Comparison of ENCODE assay signal across 8 mouse cellular contexts in the genomic region with DNA sequence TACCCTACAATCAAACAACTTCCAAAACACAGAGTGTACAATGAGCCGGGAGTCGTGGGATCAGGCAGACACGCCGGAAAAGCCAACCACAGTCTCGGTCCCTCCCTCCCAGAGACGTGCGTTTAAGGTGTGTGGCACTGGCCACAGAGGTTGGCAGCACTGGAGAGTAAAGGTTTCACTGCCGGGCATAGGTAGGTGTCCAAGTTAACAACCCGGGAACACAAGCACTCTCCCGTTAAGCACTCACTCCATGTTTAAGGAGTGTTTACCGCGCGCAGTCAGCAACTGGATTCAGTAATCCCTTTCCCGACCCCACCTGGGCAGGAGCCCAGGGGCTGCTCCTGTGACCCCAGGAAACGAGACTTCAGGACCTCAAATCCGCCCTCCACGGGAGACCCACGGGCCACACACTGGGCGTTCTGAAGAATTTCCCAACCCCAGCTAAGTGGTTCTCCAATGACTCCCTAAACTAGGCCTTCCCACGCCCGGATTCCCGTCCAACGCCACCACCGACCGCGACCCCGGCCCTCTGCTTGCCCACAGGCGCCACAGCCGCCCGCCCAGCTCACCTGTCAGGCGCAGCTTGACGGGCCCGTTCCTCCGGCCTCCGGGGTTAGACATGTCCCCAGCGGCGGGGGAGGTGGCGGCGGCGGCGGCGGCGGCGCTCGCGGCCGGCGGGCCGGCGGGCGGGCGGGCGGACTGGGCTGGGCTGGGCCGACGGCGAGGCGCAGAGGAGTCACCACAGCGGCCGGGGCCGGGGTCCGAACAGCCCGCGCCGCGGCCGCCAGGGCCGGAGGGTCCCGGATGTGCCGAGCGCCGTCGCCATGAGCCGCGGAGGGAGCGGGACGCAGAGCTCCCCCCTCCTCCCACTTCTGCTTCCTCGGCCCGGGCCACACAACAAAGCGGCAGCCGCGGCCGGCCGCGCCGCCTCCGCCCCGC. TPM values are rescaled to one million over a fixed set of nuclear protein-coding genes. Genes with fewer than 3 reads are reported as not detected.
DNase-seq lines count a peak whose midpoint lies in the region; ATAC-seq and TF ChIP-seq lines count a peak whose summit lies in the region.

No protein-coding gene starts in this region.

- peaks cover 25% of the 10 kb centered on the region for H3K4me1 ChIP-seq in erythroblast, embryonic 14.5 days (ENCODE audit: control insufficient read depth)
- peaks cover 5 to 21% of the 10 kb centered on the region in 2 experiments for H3K4me1 ChIP-seq in heart, embryonic 14.5 days (ENCODE audit: control insufficient read depth in 2 of 2, insufficient read depth in 2 of 2, low read length in 2 of 2)
- H3K4me1 ChIP-seq in neural tube, embryonic 13.5 days (replicated peaks): peaks cover 32% of the 10 kb centered on the region

- no peaks in the 10 kb centered on the region for H3K36me3 ChIP-seq in C2C12 (ENCODE audit: control insufficient read depth, insufficient read depth)
- no peaks in the 10 kb centered on the region for H3K36me3 ChIP-seq in erythroblast, embryonic 14.5 days (ENCODE audit: control insufficient read depth)
- no peaks in the 10 kb centered on the region for H3K36me3 ChIP-seq in heart, embryonic 14.5 days (ENCODE audit: control insufficient read depth, insufficient read depth, low read length)
- no peaks in the 10 kb centered on the region for H3K36me3 ChIP-seq in neural tube, embryonic 13.5 days

- H3K27me3 ChIP-seq in C2C12 (ENCODE audit: control insufficient read depth, insufficient read depth, insufficient read length): no peaks in the 10 kb centered on the region
- peaks cover 5% of the 10 kb centered on the region; the same call in 1 of the 2 replicates for H3K27me3 ChIP-seq in erythroblast, embryonic 14.5 days (ENCODE audit: control insufficient read depth)
- no peaks in the 10 kb centered on the region for H3K27me3 ChIP-seq in heart, embryonic 14.5 days (ENCODE audit: control insufficient read depth, insufficient read depth, low read length)
- no peaks in the 10 kb centered on the region for H3K27me3 ChIP-seq in neural tube, embryonic 13.5 days

- peaks cover 56% of the 10 kb centered on the region for H3K79me2 ChIP-seq in C2C12 (ENCODE audit: control insufficient read depth, insufficient read depth)

- peak overlapping the region; percentile 94 for H3K9ac ChIP-seq in heart, embryonic 14.5 days (ENCODE audit: low read length)
- peak overlapping the region; percentile 99 for H3K9ac ChIP-seq in neural tube, embryonic 13.5 days

- ATAC-seq in heart, embryonic 14.5 days (ENCODE audit: insufficient number of reproducible peaks, insufficient read depth, low FRiP score, low read depth): peak; percentile 79
- peak; percentile 89 for ATAC-seq in neural tube, embryonic 13.5 days (ENCODE audit: low read depth)

- no peaks in the 10 kb centered on the region for H3K9me3 ChIP-seq in erythroblast, embryonic 14.5 days (ENCODE audit: control insufficient read depth, low read length)
- H3K9me3 ChIP-seq in heart, embryonic 14.5 days (ENCODE audit: control insufficient read depth, low read length): no peaks in the 10 kb centered on the region
- no peaks in the 10 kb centered on the region for H3K9me3 ChIP-seq in neural tube, embryonic 13.5 days

- peak overlapping the region; percentile 91 to 95 for H3K27ac ChIP-seq in heart, embryonic 14.5 days (replicated peaks in 1 of 2; ENCODE audit: control insufficient read depth in 1 of 2, insufficient read depth in 1 of 2, low read depth in 2 of 2, low read length in 2 of 2)
- H3K27ac ChIP-seq in neural tube, embryonic 13.5 days (replicated peaks): peak overlapping the region; percentile 97

- no peak for TF ChIP-seq CTCF in C2C12 (IDR thresholded peaks at IDR 0.05; ENCODE audit: control insufficient read depth, insufficient read depth, insufficient read length)

- H3ac ChIP-seq in C2C12 (ENCODE audit: control insufficient read depth, insufficient read length, low read depth): peak overlapping the region; percentile 94

- H3K4me3 ChIP-seq in C2C12 (ENCODE audit: insufficient read depth, poor library complexity, severe bottlenecking): peak overlapping the region; percentile 92
- H3K4me3 ChIP-seq in erythroblast, embryonic 14.5 days (replicated peaks): peak overlapping the region; percentile 91
- H3K4me3 ChIP-seq in heart, embryonic 14.5 days (ENCODE audit: control insufficient read depth in 1 of 2, insufficient read depth in 1 of 2, low read depth in 1 of 2, low read length in 2 of 2): peak overlapping the region; percentile 91 to 96
- peak overlapping the region; percentile 94 for H3K4me3 ChIP-seq in neural tube, embryonic 13.5 days

- peaks cover 46% of the 10 kb centered on the region for H3K79me3 ChIP-seq in C2C12 (ENCODE audit: low read depth)

- WGBS in heart, embryonic 14.5 days: under 1% methylated on average over 61 of the region's 87 CpGs
- under 1% methylated on average over 73 of the region's 87 CpGs for WGBS in neural tube, embryonic 13.5 days

- DNase-seq in adrenal gland, postnatal 36 days: peak; percentile 63 to 75
- peak; percentile 52 for DNase-seq in kidney, postnatal 14 days
- DNase-seq in lung, adult 18-20 months: peak; percentile 59 to 60
- DNase-seq in testis, postnatal 14 days (ENCODE audit: low spot score): peak; percentile 81

- H3K4me2 ChIP-seq in heart, embryonic 14.5 days (ENCODE audit: low read length): peak overlapping the region; percentile 72
- peak overlapping the region; percentile 95 for H3K4me2 ChIP-seq in neural tube, embryonic 13.5 days

TF ChIP-seq in C2C12, 6 proteins besides CTCF, POLR2A, EP300 and RAD21:
- TF ChIP-seq CEBPB (IDR thresholded peaks at IDR 0.05; ENCODE audit: low read depth) (no peak), USF1 (IDR thresholded peaks at IDR 0.05; ENCODE audit: low read depth) (no peak), MAX (IDR thresholded peaks at IDR 0.05) (no peak), FOSL1 (IDR thresholded peaks at IDR 0.05; ENCODE audit: insufficient read depth, low read length, poor library complexity, severe bottlenecking) (no peak), MYOG (IDR thresholded peaks at IDR 0.05; ENCODE audit: control insufficient read depth, extremely low read depth, insufficient read length) (no peak), MYOD1 (IDR thresholded peaks at IDR 0.05; ENCODE audit: control insufficient read depth, insufficient read length, low read depth) (no peak)

RNA-seq across cellular contexts. Expression of a gene that starts 0.6 kb away (rescaled TPM):
- 13.0 TPM for polyA plus RNA-seq in C2C12 (2012; fragmentation: generic; extraction: Trizol)
- total RNA-seq in adrenal gland, postnatal 36 days (2021): 10 to 100 TPM; 36.6 to 42.7 TPM
- polyA plus RNA-seq in erythroblast, embryonic 14.5 days (2012): 0.03 and 0.10 TPM in 2 replicates
- 16.5 and 17.4 TPM in 2 replicates for polyA plus RNA-seq in heart, embryonic 14.5 days (2014; fragmentation: Nextera tagmentation; extraction: Ambion mirVana)
- 14.1 and 15.1 TPM in 2 replicates for polyA plus RNA-seq in neural tube, embryonic 13.5 days (2015; fragmentation: Nextera tagmentation; extraction: Ambion mirVana)

Comparison
In these comparisons a context has a peak if more than half of its experiments do, and no peak if none do; other contexts are left out.
1. Peak in every context shown above with its lines: DNase-seq, ATAC-seq, H3K4me3 ChIP-seq and H3K27ac ChIP-seq.
2. RNA of a gene that starts 0.6 kb away (polyA plus RNA-seq): 16.5 to 17.4 TPM in heart, embryonic 14.5 days, 14.1 to 15.1 TPM in neural tube, embryonic 13.5 days and 13.0 TPM in C2C12 (single experiment); 0.03 to 0.10 TPM in erythroblast, embryonic 14.5 days; every median in the first group is over 10 times any median in the second.